Mouse (Mus musculus) cerebellum, adult (tissue): ENCODE data around the gene Pnpla7.

Experiments
- ATAC-seq: cut with Nextera tagmentation; 2 replicates; pipeline ENCODE4 v1.9.2; 2017; ENCODE audit warnings: mild to moderate bottlenecking, moderate library complexity, mixed read lengths; ENCODE audit not compliant: insufficient number of reproducible peaks, low FRiP score, low TSS enrichment

The Pnpla7 gene

GRCm38 (mm10) chr2:25064285-25064684 is 88.5 kb downstream of the Pnpla7 start:
- no peak for ATAC-seq

GRCm38 (mm10) chr2:25065537-25065936 is 89.7 kb downstream of the Pnpla7 start:
- ATAC-seq, result no peak

GRCm38 (mm10) chr2:25066552-25066951 is 90.7 kb downstream of the Pnpla7 start:
- no peak for ATAC-seq

GRCm38 (mm10) chr2:25069537-25069936 is 93.7 kb downstream of the Pnpla7 start:
- ATAC-seq, result no peak

GRCm38 (mm10) chr2:25072398-25072797 is 96.6 kb downstream of the Pnpla7 start:
- no peak for ATAC-seq

GRCm38 (mm10) chr2:25075506-25075905 is 99.7 kb downstream of the Pnpla7 start:
- no peak for ATAC-seq

GRCm38 (mm10) chr2:25078967-25079366 is 103.1 kb downstream of the Pnpla7 start:
- no peak for ATAC-seq

GRCm38 (mm10) chr2:25080076-25080475 is 104.2 kb downstream of the Pnpla7 start, which contains the start of gene Entpd8:
Entpd8 (plus strand) TSS chr2:25080304.
- no peak for ATAC-seq

- ATAC-seq, result no peak
These were observed 107.9 kb downstream of the Pnpla7 start for GRCm38 (mm10) chr2:25083697-25084096.

- no peak for ATAC-seq
These were observed 109.7 kb downstream of the Pnpla7 start for GRCm38 (mm10) chr2:25085571-25085970.

GRCm38 (mm10) chr2:25087842-25088241 is 112.0 kb downstream of the Pnpla7 start:
- no peak for ATAC-seq

GRCm38 (mm10) chr2:25088636-25089035 is 112.8 kb downstream of the Pnpla7 start:
- ATAC-seq, result no peak

- ATAC-seq, result no peak
These were observed 118.9 kb downstream of the Pnpla7 start for GRCm38 (mm10) chr2:25094785-25095108.

- ATAC-seq, result no peak
These were observed 119.4 kb downstream of the Pnpla7 start, which contains the start of gene Noxa1 for GRCm38 (mm10) chr2:25095109-25095850. Noxa1 (minus strand) TSS chr2:25095149.

GRCm38 (mm10) chr2:25098005-25098615 is 122.3 kb downstream of the Pnpla7 start:
- ATAC-seq, result no peak

GRCm38 (mm10) chr2:25098956-25099355 is 123.1 kb downstream of the Pnpla7 start:
- ATAC-seq, result no peak

GRCm38 (mm10) chr2:25099703-25100102 is 123.9 kb downstream of the Pnpla7 start:
- no peak for ATAC-seq
